Mouse (Mus musculus): ENCODE measurements around the gene Atp5d.

DNA sequence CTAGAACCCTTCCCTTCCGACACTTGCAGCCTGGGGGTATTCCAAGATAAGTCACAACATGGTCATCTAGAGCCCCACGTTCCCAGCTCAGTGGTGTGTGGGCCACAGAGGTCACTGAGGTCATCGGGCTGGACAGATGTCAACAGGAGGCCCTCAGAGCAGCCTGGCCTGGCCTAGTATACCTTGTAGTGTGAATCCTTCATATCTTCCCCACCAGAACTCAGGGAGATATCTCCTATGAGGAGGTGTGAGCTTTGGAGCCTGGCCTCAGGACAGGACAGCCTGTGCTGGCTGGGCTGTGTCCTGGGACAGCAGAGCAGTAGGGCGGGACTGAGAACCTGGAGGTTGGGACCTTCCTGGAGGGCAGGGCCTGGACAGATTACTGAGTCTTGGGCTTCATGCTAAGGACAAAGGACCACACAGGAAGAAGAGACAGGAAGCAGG lies 8.2 kb downstream of the Atp5d start:
- no peak for TF ChIP-seq CTCF (IDR thresholded peaks at IDR 0.05; ENCODE audit: extremely low read depth, insufficient read length, insufficient replicate concordance, low read depth, low read length)
- TF ChIP-seq POLR2A (IDR thresholded peaks at IDR 0.05; ENCODE audit: low read depth, low read length), result no peak
